Mouse (Mus musculus) forebrain, embryonic 10.5 days (tissue): Measurements from ENCODE around the gene Nppa. TPM values are rescaled to one million over a fixed set of nuclear protein-coding genes. Genes with fewer than 3 reads are reported as not detected.

Experiments
- DNase-seq: peaks from one replicate; pipeline ENCODE4 v3.0.0-alpha.2; 2017; ENCODE audit warnings: low spot score; ENCODE audit errors: extremely low spot score
- H3K27ac ChIP-seq: fragments of 300-500 bp; sonication (generic); 2 replicates; pipeline ENCODE4 v1.5.1; 2016; ENCODE audit warnings: mild to moderate bottlenecking
- H3K27me3 ChIP-seq: fragments of 300-500 bp; sonication (generic); 2 replicates; pipeline ENCODE4 v1.6.1; 2016; ENCODE audit warnings: mild to moderate bottlenecking; ENCODE audit not compliant: poor library complexity, severe bottlenecking
- H3K36me3 ChIP-seq: fragments of 300-500 bp; sonication (generic); replicated peaks from 2 replicates; pipeline ENCODE4 v1.6.1; 2016; ENCODE audit warnings: mild to moderate bottlenecking, moderate library complexity
- H3K4me1 ChIP-seq: fragments of 300-500 bp; sonication (generic); 2 replicates; pipeline ENCODE4 v1.6.1; 2016
- H3K4me3 ChIP-seq: fragments of 300-500 bp; sonication (generic); 2 replicates; pipeline ENCODE4 v1.5.1; 2016; ENCODE audit warnings: mild to moderate bottlenecking, moderate library complexity
- H3K9me3 ChIP-seq: fragments of 300-500 bp; sonication (generic); 2 replicates; pipeline ENCODE4 v1.6.1; 2016; ENCODE audit warnings: mild to moderate bottlenecking, moderate library complexity
- WGBS: fragments of 180-500 bp; shearing (Covaris S2); methylation state at CpG from one replicate; pipeline ENCODE4 v1.1.7; 2016; 5-methylcytosine and 5-hydroxymethylcytosine counted together
- polyA plus RNA-seq: library from polyadenylated mRNA; unstranded; fragments of >200 nt; fragmentation: Nextera tagmentation; extraction: Ambion mirVana; gene quantifications from 2 replicates; pipeline ENCODE4 v1.2.1, GENCODE M21; 2016

The Nppa gene
- polyA plus RNA-seq, 1 experiment from 2014 or later: 0.31 TPM

DNA sequence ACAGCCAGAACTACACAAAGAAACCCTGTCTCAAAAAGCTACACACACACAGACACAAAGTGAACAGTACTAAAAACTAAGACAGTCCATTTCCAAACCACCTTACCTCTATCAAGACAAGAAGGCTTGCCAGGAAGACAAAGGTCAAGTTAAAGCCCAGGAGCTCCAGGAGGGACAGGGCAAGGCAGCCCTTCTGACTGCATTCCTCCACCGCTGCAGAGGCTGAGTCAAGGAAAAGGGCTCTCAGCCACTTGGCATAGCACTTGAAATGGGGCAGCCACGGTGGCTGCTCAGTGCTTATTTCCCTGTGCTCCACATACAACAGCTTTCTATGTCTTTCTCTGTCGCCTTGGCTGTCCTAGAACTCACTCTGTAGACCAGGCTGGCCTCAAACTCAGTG is 23.5 kb downstream of the Nppa start:
- Histone ChIP-seq H3K9me3 (no peaks in the 10 kb centered on the region), H3K27me3 (no peaks in the 10 kb centered on the region), H3K36me3 (peaks cover 99% of the 10 kb centered on the region), H3K4me1 (no peaks in the 10 kb centered on the region), H3K4me3 (no peak overlapping the region), H3K27ac (no peak overlapping the region)
- no peak for DNase-seq
- WGBS: 92% methylated on average over 3 of the region's 3 CpGs

DNA sequence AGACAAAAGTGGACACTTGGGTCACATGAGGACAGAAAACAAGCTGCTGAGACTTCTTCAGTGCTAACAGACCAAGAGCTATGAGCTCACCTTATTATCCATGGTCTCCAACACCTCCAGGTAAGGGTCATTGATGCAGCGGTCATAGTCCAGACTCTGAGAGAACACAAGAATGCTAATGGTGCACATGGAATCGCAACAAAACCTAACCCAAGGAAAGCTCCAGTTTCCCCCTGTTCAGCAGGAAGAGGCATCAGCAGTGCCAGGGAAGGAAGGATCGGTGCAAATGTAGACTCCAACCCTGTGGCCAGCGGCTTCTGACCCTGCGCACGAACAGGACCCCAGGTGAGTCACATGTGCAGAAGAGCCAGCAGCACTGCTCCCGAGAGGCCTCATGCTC is 28.8 kb downstream of the Nppa start:
- WGBS: 94% methylated on average over 7 of the region's 7 CpGs
- H3K36me3 ChIP-seq: peaks cover 90% of the 10 kb centered on the region
- DNase-seq: no peak
- no peak overlapping the region for H3K27ac ChIP-seq
- no peak overlapping the region for H3K4me3 ChIP-seq
- no peaks in the 10 kb centered on the region for H3K9me3 ChIP-seq
- no peaks in the 10 kb centered on the region for H3K4me1 ChIP-seq
- H3K27me3 ChIP-seq: no peaks in the 10 kb centered on the region

- H3K36me3 ChIP-seq: peaks cover 90% of the 10 kb centered on the region
Measured at GRCm38 (mm10) chr4:148030506-148030905, 30.0 kb downstream of the Nppa start.

GRCm38 (mm10) chr4:148033858-148034410 is 33.4 kb downstream of the Nppa start:
- H3K4me3 ChIP-seq: no peak overlapping the region
- no peak for DNase-seq
- peaks cover 11% of the 10 kb centered on the region for H3K4me1 ChIP-seq
- peaks cover 73% of the 10 kb centered on the region for H3K36me3 ChIP-seq
- no peak overlapping the region for H3K27ac ChIP-seq
- no peaks in the 10 kb centered on the region for H3K9me3 ChIP-seq
- 74% methylated on average over 7 of the region's 7 CpGs for WGBS
- H3K27me3 ChIP-seq: no peaks in the 10 kb centered on the region

More at GRCm38 (mm10) chr4:148030506-148030905, 30.0 kb downstream of the Nppa start:
- Histone ChIP-seq H3K4me1 (no peaks in the 10 kb centered on the region), H3K27ac (no peak overlapping the region), H3K9me3 (no peaks in the 10 kb centered on the region), H3K4me3 (no peak overlapping the region), H3K27me3 (no peaks in the 10 kb centered on the region)
- 93% methylated on average over 5 of the region's 5 CpGs for WGBS
- no peak for DNase-seq

DNA sequence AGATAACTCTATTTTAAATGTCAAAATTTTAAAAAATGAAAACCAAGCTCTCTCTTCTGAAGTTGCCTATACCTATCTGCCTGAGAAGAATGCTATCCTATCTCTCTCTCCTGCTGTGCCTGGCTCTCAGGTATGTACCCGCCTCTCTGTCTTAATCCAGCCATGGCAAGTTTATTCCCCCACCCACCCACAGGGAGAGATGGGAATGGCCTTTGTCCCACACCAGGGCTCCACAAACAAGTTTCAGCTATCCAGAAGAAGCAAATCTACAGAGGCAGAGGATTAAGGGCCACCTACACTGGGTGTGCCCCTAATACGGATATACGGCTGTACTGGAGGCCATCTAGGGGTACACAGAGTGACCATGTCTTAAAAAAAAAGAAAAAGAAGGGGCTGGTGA is 34.9 kb downstream of the Nppa start:
- H3K36me3 ChIP-seq: peaks cover 62% of the 10 kb centered on the region
- DNase-seq: no peak
- H3K4me3 ChIP-seq: no peak overlapping the region
- no peaks in the 10 kb centered on the region for H3K27me3 ChIP-seq
- H3K9me3 ChIP-seq: no peaks in the 10 kb centered on the region
- peaks cover 25% of the 10 kb centered on the region for H3K4me1 ChIP-seq
- no peak overlapping the region for H3K27ac ChIP-seq
- 87% methylated on average over 3 of the region's 3 CpGs for WGBS

GRCm38 (mm10) chr4:148038079-148038599 is 37.6 kb downstream of the Nppa start:
- peaks cover 52% of the 10 kb centered on the region for H3K4me1 ChIP-seq
- peaks cover 48% of the 10 kb centered on the region for H3K36me3 ChIP-seq
- H3K4me3 ChIP-seq: peak overlapping the region; percentile 77
- DNase-seq: no peak
- no peaks in the 10 kb centered on the region for H3K27me3 ChIP-seq
- H3K27ac ChIP-seq: peak overlapping the region; percentile 93
- H3K9me3 ChIP-seq: no peaks in the 10 kb centered on the region
- 7% methylated on average over 26 of the region's 26 CpGs for WGBS

GRCm38 (mm10) chr4:148038600-148039253 is 38.2 kb downstream of the Nppa start, which contains the start of the genes Clcn6 and Mthfr:
TSS of gene Clcn6 (minus strand) at chr4:148038821.
TSS of gene Mthfr (plus strand) at chr4:148039077.
- peak; percentile 100 for DNase-seq
- Histone ChIP-seq H3K27ac (peak within 1 kb of the TSS; percentile 93), H3K4me3 (peak within 1 kb of the TSS; percentile 77), H3K27me3 (no peaks in the 10 kb centered on the region), H3K36me3 (peaks cover 46% of the 10 kb centered on the region), H3K9me3 (no peaks in the 10 kb centered on the region), H3K4me1 (peaks cover 55% of the 10 kb centered on the region)
- under 1% methylated on average over 54 of the region's 54 CpGs for WGBS

DNA sequence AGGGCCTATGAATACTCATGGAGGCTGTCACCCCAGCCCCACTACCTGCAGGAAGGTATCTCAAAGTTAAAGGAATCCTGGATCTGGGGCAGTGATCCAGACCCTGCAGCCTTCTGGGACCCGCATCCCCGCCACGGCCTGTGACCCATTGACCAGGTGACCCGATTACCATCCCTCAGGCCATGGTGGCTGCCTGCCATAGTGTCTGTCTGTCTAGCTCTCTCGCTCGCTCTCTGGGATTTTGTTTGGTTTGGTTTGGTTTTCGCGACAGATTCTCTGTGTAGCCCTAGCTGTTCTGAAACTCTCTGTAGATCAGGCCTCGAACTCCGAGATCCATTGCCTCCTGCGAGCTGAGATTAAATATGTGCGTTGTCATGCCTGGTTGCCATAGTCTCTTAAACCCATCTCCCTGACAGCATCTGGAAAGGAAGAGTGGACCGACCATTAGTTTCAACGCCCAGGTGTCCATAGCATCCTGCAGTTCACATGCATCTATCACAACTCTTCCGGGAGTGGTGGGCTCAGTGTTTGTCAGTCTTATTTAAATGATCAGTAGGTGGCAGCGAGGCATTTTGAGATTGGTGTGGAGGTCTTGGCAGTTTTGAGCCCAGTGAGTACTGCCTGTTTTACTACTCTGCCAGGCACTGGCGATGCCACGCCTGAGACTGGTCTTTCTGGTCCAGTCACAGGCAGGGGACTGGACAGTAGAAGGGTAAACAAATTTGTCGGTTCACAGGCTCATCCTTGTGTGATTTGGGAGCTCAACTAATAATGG is 38.9 kb downstream of the Nppa start:
- Histone ChIP-seq H3K27me3 (no peaks in the 10 kb centered on the region), H3K4me1 (peaks cover 59% of the 10 kb centered on the region), H3K36me3 (peaks cover 46% of the 10 kb centered on the region), H3K4me3 (peak overlapping the region; percentile 77), H3K27ac (peak overlapping the region; percentile 91), H3K9me3 (no peaks in the 10 kb centered on the region)
- WGBS: 24% methylated on average over 19 of the region's 19 CpGs
- no peak for DNase-seq

DNA sequence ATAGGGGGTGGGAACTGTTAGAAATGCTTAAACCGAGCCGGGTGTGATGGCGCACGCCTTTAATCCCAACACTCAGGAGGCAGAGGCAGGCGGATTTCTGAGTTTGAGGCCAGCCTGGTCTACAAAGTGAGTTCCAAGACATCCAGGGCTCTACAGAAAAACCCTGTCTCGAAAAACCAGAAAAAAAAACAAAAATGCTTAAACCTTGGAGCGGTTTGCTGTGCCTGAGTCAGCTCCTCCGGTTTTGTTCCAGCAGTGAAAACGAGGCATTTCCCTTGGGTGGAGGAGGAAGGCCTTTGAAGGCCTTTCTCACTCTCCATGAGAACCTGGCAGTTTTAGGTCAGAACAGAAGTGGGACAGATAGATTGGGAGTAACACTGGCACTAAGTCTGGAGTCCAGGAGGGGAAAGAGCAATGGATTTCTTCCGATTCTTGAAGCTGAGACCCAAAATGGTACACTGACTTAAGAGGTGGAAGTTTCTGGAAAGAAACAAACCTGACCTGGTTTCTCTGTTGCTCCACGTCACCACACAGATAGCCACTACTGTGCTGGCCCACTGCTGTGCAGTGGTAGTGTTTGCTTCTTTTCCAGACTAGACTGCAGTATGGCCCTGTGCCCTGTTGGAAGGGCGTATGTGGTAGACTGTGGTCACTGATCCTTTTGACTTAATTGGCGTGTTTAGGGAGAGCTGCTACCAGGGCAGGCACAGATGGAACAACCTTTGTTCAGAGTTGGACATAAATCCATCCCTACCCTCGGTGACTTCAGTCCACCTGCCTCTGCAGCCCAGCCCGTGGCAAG is 39.7 kb downstream of the Nppa start:
- Histone ChIP-seq H3K4me1 (peaks cover 62% of the 10 kb centered on the region), H3K4me3 (peak overlapping the region; percentile 77), H3K9me3 (no peaks in the 10 kb centered on the region), H3K36me3 (peaks cover 46% of the 10 kb centered on the region), H3K27me3 (no peaks in the 10 kb centered on the region), H3K27ac (peak overlapping the region; percentile 91)
- DNase-seq: no peak
- 66% methylated on average over 15 of the region's 15 CpGs for WGBS

DNA sequence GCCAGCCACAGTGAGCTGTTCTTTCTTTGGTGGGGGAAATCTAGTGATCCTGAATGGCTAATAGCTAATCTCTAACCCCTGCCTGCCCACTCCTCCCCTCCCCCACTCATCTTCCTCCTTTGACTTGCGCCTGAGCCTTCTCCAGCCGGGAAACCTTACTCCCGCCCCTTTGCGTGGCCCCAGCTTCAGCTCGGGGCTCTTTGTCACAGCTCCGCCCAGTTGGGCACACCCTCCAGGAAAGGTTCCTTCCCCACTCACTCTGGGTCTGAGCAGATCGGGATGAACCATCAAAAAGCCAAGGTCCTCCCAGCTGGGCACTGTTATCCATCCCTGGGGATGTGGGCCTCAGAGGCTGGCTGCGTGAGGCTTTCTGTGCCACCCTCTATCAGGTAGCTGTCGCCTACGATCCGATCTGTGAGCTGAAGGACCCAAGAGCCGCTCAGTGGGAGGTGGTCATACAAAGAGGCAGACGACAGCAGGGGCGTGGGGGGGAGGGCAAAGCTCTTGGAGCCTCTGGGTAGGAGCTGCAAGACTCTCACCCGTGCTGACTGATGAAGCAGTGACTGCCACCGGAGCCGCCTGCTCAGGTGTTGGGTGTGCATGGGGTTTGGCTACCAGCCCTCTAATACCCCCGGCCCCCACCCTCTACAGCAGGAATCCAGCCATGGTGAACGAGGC is 40.5 kb downstream of the Nppa start:
- under 1% methylated on average over 19 of the region's 19 CpGs for whole genome bisulfite sequencing
- H3K27me3 ChIP-seq: no peaks in the 10 kb centered on the region
- peaks cover 67% of the 10 kb centered on the region for H3K4me1 ChIP-seq

GRCm38 (mm10) chr4:148041611-148042191 is 41.2 kb downstream of the Nppa start:
- peaks cover 48% of the 10 kb centered on the region for H3K36me3 ChIP-seq
- H3K9me3 ChIP-seq: no peaks in the 10 kb centered on the region
- H3K4me1 ChIP-seq: peaks cover 72% of the 10 kb centered on the region
- peak overlapping the region; percentile 77 for H3K4me3 ChIP-seq
- H3K27me3 ChIP-seq: no peaks in the 10 kb centered on the region
- WGBS: 5% methylated on average over 16 of the region's 16 CpGs
- H3K27ac ChIP-seq: peak overlapping the region; percentile 91
- DNase-seq: peak; percentile 36

More for the DNA sequence above, 40.5 kb downstream of the Nppa start:
- peak; percentile 83 for DNase-seq
- Histone ChIP-seq H3K4me3 (peak overlapping the region; percentile 77), H3K27ac (peak overlapping the region; percentile 91), H3K9me3 (no peaks in the 10 kb centered on the region), H3K36me3 (peaks cover 48% of the 10 kb centered on the region)
